Mouse (Mus musculus): ENCODE results near the gene Ms4a4d.
"Not testable (repeated sequence)": the region's sequence is repeated elsewhere in the genome, so short reads cannot be mapped to it uniquely, and the experiment has no call there.

Gene Ms4a4d

DNA sequence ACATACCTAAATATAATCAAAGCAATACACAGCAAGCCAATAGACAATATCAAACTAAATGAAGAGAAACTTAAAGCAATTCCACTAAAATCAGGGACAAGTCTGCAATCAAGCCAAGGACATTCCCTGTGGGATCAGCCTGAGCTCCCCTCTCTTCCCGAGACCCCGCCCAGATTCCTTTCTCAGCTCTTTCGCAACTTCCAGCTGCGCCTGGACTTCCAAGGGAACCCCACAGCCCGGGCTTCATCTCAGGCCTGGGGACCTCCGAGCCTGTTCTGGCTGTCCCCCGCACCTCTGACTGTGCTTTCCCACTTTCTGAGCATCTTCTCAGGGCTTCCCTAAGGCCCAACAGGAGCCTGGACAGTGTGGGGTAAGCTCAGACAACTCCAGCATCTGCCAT, at the start of gene Ms4a4d:
Gene Ms4a4d, plus strand, starts transcription at position 209 of the 400 bp plus-strand sequence.
- POLR2A ChIA-PET = interaction anchor here in 1 of 4 experiments (0.9 kb wide), 1 partner anchor 238 kb away, joined by 3 read pairs; no protein-coding TSS in a partner anchor
- CTCF ChIA-PET = no interaction called here

GRCm38 (mm10) chr19:11491406-11492189, 45.0 kb upstream of the Ms4a4d start:
- ChIA-PET CTCF (no interaction called here), POLR2A (no interaction called here)

- ChIA-PET POLR2A (no interaction called here), CTCF (no interaction called here)
These were observed 43.9 kb upstream of the Ms4a4d start for GRCm38 (mm10) chr19:11492671-11493070.

DNA sequence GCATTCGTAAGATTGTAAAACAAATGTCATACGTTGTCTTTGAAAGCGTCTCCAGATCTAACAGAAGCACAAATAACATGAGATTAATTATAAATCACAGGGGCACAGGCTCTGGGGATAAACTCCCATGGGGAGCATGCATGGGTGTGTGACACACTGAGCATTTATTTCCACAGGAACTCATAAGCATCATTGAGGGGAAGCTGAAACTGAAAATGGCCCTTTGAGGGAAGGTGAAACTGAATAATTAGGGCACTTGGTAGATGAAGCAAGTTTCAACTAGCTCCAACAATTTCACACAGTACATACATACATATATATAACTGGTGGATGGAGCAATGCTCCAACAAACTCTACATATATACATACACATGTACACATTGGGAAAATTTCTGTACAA, 42.1 kb upstream of the Ms4a4d start:
- ChIA-PET CTCF (interaction anchor here in 1 of 4 experiments (0.6 kb wide), 2 partner anchors 9 to 1114 kb away, joined by 3 to 28 read pairs; partner anchors contain the start of gene Gm8369), POLR2A (no interaction called here)

GRCm38 (mm10) chr19:11496361-11496760, 40.2 kb upstream of the Ms4a4d start:
- CTCF ChIA-PET = no interaction called here
- POLR2A ChIA-PET = no interaction called here

GRCm38 (mm10) chr19:11497300-11497699, 39.3 kb upstream of the Ms4a4d start:
- POLR2A ChIA-PET, CTCF ChIA-PET: not testable (repeated sequence)

DNA sequence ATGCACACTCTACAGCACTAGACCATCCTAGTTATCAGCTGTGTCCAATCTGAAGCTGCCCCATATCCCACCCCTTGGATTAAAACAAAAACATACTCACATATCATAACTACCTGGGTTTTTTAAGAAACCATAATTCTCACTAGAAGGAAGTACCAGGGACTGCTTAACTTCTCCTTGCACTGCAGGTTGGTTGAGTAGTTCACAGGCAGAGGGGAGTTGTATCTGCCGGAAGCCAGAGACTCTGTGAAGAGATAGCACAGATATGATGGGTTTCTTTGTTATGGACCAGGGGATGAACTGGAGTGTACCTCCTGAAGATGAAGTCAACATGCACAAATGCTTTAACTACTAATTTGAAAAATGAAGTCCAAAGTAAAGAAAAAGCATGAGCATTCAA, 35.8 kb upstream of the Ms4a4d start:
- POLR2A ChIA-PET = no interaction called here
- CTCF ChIA-PET = no interaction called here

DNA sequence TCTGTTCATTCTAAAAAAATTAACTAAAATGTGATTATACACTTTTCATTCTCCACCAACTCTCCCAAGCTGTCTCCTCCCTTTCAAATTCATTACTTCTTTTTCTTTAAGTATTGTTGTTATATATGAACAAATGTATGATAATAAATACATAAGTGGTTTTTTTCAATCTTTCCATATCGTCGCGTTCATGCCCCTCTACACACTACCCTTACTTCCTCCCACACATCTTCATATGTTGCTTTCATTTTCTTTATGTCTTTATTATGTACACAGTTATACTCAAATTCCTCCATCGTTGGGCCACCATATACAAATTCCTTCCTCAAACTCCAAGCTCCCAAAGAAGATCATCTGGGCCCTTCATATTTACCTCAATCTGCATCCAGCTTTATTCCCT, 35.3 kb upstream of the Ms4a4d start:
- ChIA-PET POLR2A (no interaction called here), CTCF (no interaction called here)

GRCm38 (mm10) chr19:11504857-11505256, 31.7 kb upstream of the Ms4a4d start:
- ChIA-PET POLR2A (no interaction called here), CTCF (no interaction called here)

- POLR2A ChIA-PET = interaction anchor here in 1 of 4 experiments (0.6 kb wide), 1 partner anchor 221 kb away, joined by 3 read pairs; no protein-coding TSS in a partner anchor
These were observed 23.1 kb upstream of the Ms4a4d start for GRCm38 (mm10) chr19:11513458-11513857.

GRCm38 (mm10) chr19:11516246-11516645, 20.4 kb upstream of the Ms4a4d start, which contains the start of gene Ms4a6b:
TSS of gene Ms4a6b (plus strand) at chr19:11516512.
- ChIA-PET POLR2A (interaction anchor here in 1 of 4 experiments (0.5 kb wide), 1 partner anchor 647 kb away, joined by 3 read pairs; no protein-coding TSS in a partner anchor), CTCF (interaction anchor here in 1 of 4 experiments (0.7 kb wide), 1 partner anchor 304 kb away, joined by 3 read pairs; no protein-coding TSS in a partner anchor)

More at GRCm38 (mm10) chr19:11513458-11513857, 23.1 kb upstream of the Ms4a4d start:
- CTCF ChIA-PET = no interaction called here

- CTCF ChIA-PET = interaction anchor here in 1 of 4 experiments (0.7 kb wide), 1 partner anchor 304 kb away, joined by 3 read pairs; no protein-coding TSS in a partner anchor
- POLR2A ChIA-PET = no interaction called here
These were observed 19.8 kb upstream of the Ms4a4d start for GRCm38 (mm10) chr19:11516845-11517244.

GRCm38 (mm10) chr19:11517373-11517772, 19.2 kb upstream of the Ms4a4d start:
- CTCF ChIA-PET, POLR2A ChIA-PET: not testable (repeated sequence)

DNA sequence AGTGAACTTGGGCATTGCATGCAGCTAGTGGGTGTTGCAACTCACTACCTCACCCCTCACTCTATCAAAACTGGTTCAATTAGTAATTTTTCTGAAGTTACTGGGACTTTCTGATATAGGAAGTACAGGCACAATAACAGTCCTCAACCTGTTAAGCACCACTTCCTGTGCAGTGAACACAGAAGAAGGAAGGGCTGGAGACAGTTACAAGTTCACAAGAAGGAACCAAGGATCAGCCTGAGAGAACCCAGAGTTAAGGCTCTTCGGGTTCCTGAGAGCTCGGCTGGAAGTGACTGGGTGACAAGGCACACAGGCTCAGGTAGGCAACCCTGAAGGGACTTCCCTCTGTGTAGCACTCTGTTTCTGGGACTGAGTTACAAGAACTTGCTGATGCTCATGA, 18.2 kb upstream of the Ms4a4d start:
- POLR2A ChIA-PET, CTCF ChIA-PET: not testable (repeated sequence)

GRCm38 (mm10) chr19:11520146-11520545, 16.5 kb upstream of the Ms4a4d start:
- CTCF ChIA-PET = no interaction called here
- POLR2A ChIA-PET = no interaction called here

DNA sequence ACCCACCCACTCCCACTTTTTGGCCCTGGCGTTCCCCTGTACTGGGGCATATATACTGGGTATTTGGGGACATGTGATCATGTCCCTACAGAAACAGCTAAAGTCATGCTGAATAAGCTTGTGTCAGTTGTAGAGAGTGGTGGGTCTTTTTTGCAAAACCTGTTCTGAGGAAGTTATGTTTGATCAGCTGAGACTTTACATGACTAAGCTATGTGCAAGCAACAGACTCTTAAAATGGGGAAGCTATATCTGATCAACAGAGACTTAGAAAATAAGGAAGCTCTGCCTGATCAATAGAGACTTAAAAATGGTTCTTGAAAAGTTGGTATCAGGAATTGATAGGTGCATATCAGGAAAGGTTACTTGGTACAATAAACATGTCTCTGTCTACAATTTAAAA, 3.2 kb upstream of the Ms4a4d start:
- POLR2A ChIA-PET = no interaction called here
- CTCF ChIA-PET = no interaction called here

DNA sequence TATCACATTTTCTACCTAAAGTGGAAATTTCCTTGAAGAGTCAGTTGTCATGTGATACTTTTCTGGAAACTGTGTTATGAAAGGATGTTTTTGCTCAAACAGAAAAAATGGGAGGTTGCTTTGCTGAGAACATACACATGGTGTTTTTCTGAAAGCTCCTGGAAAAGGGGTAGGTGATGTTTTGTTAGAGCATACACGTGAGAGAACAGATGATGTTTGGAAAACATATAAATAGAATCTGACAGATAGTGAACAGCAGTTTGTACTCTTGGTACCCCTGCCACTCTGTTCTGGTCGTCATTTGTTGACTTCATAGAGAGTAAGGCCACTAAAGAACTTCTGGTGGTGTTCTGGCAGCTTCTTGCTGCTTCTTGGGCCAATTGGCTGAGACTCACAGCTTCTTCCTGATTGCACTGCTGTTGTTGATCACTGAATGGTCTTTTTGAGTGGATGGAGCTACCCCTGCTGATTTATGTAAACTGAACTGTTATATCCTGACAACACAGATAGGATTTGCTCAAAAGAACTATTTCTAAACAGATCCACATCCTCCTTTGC, 2.6 kb upstream of the Ms4a4d start:
- POLR2A ChIA-PET = no interaction called here
- CTCF ChIA-PET = no interaction called here

GRCm38 (mm10) chr19:11537336-11537735, 735 bp downstream of the Ms4a4d start:
- CTCF ChIA-PET = no interaction called here
- POLR2A ChIA-PET = interaction anchor here in 1 of 4 experiments (0.6 to 0.9 kb wide), 2 partner anchors 64 to 238 kb away, joined by 3 to 6 read pairs; no protein-coding TSS in a partner anchor

DNA sequence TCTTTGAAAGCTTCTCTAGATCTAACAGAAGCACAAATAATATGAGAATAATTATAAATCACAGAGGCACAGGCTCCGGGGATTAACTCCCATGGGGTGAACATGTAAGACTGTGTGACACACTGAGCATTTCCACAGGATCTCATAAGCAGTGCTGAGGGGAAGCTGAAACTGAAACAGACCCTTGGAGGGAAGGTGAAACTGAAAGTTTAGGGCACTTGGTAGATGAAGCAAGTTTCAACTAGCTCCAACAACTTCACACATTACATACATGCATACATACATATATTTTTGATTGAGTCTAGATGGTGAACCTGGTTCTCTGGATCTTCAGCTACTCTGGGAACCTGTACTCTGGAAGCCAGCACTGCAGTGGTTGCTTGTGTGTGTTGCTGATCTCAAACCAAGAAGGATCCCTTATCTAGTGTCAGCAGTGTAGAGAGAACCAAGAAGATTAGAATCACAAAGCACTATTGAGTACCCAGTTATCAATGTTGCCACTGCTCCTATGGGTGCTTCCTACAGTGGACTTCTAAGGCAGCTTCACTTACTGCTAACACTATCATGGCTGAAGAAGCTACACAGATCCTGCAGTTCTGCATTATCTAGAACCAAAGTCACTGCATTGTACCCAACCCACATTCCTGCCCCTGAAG, 3.7 kb downstream of the Ms4a4d start:
- POLR2A ChIA-PET, CTCF ChIA-PET: not testable (repeated sequence)

- POLR2A ChIA-PET, CTCF ChIA-PET: not testable (repeated sequence)
These were observed 7.8 kb downstream of the Ms4a4d start for GRCm38 (mm10) chr19:11544383-11544782.

Data from embryonic stem cell, embryonic (primary cell).